Mouse (Mus musculus) B cell, adult 67 days (primary cell): Measurements from ENCODE around the gene Olfr128. TPM values are rescaled to one million over a fixed set of nuclear protein-coding genes. Genes with fewer than 3 reads are reported as not detected.

ENCODE experiments used
- total RNA-seq, 2 experiments: library from RNA; stranded (reverse); gene quantifications; 4 replicates each; pipeline ENCODE4 v1.2.4; 2023

Olfr128 gene
- total RNA-seq = not detected

GRCm38 (mm10) chr17:37920248-37920647, at the start of gene Olfr128:
Gene Olfr128 (plus strand): TSS chr17:37920548.

GRCm38 (mm10) chr17:37900137-37900536, 20.2 kb upstream of the Olfr128 start, which contains the start of gene Olfr127:
Gene Olfr127 (plus strand): TSS chr17:37900437.

GRCm38 (mm10) chr17:37952979-37953378, 32.6 kb downstream of the Olfr128 start, which contains the start of gene Olfr761:
Gene Olfr761 (minus strand): TSS chr17:37953079.

Other genes starting within 250 kb of the Olfr128 start
- gene Olfr119, start 224.0 kb upstream of the Olfr128 start, total RNA-seq = not detected
- not detected for gene Olfr120, start 198.7 kb upstream of the Olfr128 start, total RNA-seq
- gene Olfr121, start 171.7 kb upstream of the Olfr128 start, total RNA-seq = not detected
- not detected for gene Olfr122, start 151.9 kb upstream of the Olfr128 start, total RNA-seq
- not detected for gene Olfr123, start 127.0 kb upstream of the Olfr128 start, total RNA-seq
- not detected for gene Olfr124, start 120.7 kb upstream of the Olfr128 start, total RNA-seq
- gene Olfr125, start 87.6 kb upstream of the Olfr128 start, total RNA-seq = not detected
- not detected for gene Olfr126, start 73.1 kb upstream of the Olfr128 start, total RNA-seq
- gene Olfr127, start 20.1 kb upstream of the Olfr128 start, total RNA-seq = not detected
- not detected for gene Olfr761, start 32.5 kb downstream of the Olfr128 start, total RNA-seq
- gene Olfr129, start 139.5 kb downstream of the Olfr128 start, total RNA-seq = not detected
- not detected for gene Olfr130, start 143.4 kb downstream of the Olfr128 start, total RNA-seq
- gene Olfr131, start 168.1 kb downstream of the Olfr128 start, total RNA-seq = not detected
- gene Olfr132, start 214.0 kb downstream of the Olfr128 start, total RNA-seq = not detected
- not detected for gene Olfr133, start 224.7 kb downstream of the Olfr128 start, total RNA-seq